Mouse (Mus musculus): ENCODE results near the gene Ccdc110.

Gene Ccdc110

DNA sequence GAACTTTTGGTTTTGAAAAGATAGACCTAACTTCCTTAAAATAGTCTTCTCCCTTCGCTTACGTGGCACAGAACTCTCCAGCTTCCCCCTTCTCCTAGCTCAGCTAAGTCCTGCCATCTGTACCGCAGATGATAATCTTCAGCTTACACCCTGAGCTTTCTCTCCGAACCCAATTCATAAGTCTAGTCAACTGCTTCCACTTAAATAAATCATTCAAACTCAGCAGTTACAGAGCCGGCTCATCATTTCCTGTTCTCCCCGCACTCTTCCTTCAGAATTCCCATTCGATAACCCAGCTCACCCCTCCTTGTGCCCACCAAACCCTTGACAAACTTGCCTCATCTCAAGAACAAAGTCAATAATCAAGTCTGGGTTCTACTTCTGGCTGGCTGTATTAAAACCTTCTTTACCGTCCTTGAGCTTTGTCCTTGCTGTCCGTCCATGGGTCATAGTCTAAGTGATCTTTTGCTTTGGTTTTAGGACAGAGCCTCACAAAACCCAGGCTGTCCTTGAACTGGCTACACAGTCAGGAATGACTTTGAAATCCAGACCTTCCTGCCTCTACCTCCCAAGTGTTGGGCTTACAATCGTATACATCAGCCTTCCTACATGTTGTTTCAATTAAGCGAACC, 41.5 kb downstream of the Ccdc110 start:
- peak; percentile 44 for DNase-seq (ENCODE audit: low read depth, low spot score)

DNA sequence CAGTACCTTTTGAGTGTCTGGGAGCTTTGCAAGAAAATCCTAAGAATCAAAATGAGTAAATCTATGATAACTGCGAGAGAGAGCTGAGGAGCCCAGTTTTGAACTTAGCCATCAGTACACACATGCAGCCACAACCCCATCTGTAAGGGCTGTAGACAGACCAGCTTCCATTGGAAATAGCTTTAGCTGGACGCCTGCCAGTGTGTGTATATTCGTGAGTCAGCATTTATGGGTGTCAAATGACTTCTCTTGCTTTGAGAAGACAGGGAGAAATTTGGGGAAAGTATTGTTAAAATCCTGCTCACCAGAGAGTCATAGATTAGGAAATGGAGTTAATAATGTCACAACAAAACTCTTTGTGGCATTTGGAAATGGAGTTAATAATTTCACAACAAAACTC, 52.2 kb downstream of the Ccdc110 start:
- DNase-seq (ENCODE audit: low read depth, low spot score) = no peak

DNA sequence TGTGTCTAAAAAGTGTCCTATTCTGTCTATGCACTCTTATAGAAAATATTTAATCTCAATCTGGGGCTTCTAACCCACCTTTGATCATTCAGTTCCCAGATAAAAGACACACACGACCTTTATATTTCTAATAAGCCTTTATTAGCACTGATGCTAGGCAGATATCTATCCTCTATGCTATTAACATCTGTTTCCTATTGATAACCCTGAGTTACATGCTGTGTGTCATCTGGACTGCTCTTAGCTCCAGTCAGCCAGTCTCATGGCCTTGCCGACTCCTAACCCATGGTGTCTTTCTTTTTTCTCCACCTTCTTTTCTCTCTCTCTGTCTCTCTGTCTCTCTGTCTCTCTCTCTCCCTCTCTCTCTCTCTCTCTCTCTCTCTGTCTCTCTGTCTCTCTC, 53.8 kb downstream of the Ccdc110 start:
- DNase-seq (ENCODE audit: low read depth, low spot score) = no peak

DNA sequence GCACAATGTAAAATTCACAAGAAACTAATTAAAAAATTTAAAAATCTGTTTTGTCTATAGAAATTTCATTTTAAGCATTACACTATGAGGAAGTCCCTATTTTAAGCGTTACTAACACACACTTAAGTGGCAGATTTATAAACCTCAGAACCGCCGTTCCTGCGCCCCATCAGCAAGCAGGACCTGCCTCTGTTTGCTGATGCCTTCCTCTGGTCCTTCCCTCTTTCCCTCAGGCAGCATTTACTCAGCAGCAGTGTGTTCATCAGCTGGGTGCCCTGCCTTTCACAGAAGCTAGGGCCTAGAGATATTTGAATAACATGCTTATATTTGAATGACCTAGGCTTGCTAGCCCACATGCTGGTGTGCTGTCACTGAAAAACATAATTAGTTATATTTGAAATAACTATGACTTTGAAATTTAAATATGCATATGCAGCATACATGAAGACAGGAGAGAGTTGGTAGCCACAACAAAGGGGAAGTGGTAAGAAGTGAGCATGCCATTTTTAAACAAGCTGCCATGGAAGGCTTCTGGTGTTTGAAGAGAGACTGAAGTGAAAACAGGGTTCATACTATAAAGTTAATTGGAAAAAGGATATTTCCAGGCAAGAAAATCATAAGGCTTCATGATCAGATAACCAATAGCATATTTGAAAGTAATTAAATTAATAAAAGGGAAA, 56.4 kb downstream of the Ccdc110 start:
- no peak for DNase-seq (ENCODE audit: low read depth, low spot score)

Data from retina, postnatal 7 days (tissue).